Mouse (Mus musculus): Measurements from ENCODE around the gene Lmna.

Lmna gene

DNA sequence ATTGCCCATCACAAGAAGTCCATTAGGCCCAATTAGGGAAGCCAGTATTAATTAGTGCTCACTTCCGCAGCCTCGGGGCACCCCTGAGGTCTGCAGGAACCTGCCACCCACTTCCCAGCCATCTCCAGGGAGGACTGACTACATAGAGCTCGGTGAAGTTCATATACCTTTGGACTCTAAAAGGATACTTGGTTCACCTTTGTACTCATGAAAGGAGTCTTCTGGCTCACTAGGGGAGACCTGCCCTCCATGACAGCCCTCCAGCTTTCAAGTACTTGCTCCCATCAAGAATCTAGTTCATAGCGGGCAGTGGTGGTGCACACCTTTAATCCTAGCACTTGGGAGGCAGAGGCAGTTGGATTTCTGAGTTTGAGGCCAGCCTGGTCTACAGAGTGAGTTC lies 8.7 kb upstream of the Lmna start:
- no peak for DNase-seq

DNA sequence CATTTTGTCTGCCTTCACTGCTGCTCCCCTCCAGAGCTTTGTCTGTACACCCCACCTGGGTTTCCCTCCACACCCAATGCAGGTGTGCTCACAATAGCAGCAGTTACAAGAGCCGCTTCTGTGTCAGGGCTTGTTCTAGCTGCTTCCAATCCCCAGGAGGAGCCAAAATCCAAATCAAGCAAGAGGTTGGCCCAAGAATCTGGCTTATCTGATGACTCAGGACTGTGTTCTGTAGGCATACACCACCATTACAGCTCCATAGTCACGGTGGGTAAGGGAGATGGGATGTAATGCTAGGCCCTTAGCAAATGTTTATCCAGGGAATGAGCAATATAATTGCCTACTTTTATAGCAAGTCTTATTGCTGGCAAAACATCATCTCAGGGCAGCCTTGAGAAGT lies 6.7 kb upstream of the Lmna start:
- DNase-seq, result no peak

- no peak for DNase-seq
Measured at GRCm38 (mm10) chr3:88515095-88515386, 5.3 kb upstream of the Lmna start.

DNA sequence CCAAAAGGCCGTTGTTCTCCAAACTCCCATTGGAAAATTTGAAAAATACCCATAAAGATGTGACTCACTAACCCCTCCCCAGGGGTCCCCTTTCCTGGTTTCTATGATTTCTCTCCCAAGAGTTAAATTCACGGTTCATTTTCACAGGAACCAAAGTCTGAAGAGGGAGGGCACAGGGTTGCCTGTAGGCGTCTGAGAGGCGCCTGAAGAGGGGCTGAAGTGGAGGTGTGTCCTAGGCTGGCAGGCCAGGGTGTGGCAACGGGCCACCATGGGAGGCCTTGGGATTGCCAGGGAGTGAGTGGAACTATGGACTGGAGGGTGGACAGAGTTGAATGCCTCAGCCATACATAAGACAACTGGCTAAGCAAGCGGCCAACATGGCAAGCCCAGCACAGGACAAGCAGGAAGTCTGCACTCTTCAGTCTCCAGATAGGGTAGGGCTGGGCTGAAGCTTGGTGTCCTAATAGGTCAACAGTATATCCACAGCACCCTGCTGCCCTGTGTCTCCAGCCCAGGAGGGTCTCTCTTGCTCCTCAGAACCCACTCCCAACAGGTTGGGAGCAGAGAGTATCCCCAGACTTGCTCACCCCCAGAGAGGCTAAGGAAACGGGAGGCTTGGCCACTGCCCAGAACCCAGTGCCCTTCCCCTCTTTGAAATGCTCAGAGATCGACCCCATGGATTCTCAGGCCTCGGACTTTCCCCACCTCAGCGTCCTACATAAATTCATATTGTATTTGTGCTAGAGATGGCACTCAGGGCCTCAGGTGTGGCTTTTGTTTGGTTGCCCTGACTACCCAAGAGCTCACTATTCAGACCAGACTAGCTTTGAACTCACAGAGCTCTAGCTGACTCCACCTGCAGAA lies 4.7 kb upstream of the Lmna start:
- no peak for DNase-seq

- no peak for DNase-seq
Measured at GRCm38 (mm10) chr3:88513546-88514115, 3.9 kb upstream of the Lmna start.

DNA sequence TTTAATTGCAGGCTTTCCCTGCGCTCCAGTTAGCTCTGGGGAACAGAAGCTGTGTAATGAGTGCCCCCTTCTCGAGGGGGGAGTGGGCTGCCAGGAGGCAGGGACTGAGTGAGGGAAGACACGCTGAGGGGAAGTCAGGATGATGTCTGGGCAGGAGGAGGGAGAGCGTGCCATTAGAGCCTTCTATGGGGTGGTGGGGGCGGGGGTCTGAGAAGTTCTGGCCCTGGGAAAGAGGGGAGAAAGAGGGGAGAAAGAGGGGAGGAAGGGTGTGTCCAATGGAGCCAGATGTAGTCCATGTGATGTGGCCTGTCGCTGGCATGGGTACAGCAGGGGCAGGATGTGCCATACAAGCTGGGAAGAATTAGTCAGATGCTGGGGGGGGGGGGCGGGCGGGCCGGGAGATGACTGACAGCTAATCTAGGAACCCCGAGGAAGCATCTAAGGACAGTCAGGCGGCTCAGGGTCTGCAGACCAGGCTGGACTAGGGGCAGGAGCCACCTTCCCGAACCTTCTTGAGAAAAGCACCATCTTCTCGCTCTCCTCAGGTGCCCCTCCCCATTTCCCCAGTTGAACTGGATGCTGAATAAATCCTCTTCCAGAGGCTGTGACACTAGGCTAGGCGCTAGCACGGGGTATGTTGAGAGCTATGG lies 3.3 kb upstream of the Lmna start:
- DNase-seq, result no peak

GRCm38 (mm10) chr3:88512141-88512895 lies 2.6 kb upstream of the Lmna start:
- DNase-seq, result no peak

- no peak for DNase-seq
Measured at GRCm38 (mm10) chr3:88511559-88511958, 1.8 kb upstream of the Lmna start.

DNA sequence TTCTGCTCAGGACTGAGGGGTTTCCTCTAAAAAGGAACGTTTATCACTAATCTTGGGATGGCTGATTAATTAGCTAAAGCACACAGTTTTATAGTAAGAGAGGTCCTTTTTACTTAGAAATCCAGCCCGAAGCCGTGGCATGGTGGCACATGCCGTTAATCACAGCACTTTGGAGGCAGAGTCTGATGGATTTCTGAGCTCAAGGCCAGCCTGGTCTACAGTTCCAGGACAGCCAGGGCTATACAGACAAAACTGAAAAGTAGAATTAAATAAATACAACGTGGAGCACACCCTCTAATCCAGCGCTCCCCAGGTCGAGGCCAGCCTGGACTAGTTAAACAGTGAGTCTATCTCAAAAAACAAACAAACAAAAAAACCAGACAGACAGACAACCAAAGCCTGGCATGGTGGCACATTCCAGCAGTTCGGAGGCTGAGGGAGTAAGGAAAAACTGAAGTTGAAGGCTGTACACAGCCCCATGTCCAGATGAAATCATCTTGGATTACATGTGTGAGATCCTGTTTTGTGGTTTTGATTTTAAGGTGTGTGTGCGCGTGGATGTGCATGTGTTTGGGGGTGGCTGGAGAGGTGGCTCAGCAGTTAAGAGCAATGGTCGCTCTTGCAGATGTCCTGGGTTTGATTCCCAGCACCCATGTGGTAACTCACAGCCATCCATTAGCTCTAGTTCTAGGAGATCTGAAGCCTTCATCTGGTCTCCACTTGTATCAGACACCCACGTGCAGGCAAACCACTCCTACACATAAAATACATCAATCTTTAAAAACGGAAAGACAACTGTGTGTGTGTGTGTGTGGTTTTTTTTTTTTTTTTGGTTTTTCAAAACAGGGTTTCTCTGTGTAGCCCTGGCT lies 899 bp upstream of the Lmna start:
- DNase-seq, result no peak

GRCm38 (mm10) chr3:88509250-88509649 lies 506 bp downstream of the Lmna start:
- DNase-seq, result no peak

DNA sequence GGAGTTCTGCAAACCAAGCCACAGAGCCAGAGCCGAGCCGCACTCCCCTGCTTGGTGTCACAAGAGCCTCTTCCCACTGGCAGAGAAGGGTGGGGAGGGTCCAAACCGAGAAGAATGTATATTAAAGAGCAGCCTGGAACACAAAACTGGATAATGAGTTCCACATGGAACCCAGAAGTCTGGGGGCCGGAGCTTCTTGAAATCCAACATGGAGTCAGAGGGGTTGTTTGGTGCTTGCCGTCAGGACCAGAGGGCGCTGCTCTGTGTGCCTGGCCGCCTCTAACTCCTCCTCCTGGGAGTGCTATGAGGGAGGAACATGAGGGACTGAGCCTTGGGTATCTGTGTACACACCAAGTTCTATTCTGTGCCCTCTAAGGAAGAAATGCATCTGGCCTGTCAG lies 4.0 kb downstream of the Lmna start:
- DNase-seq, result no peak

GRCm38 (mm10) chr3:88505081-88505480 lies 4.7 kb downstream of the Lmna start:
- no peak for DNase-seq

GRCm38 (mm10) chr3:88503881-88504746 lies 5.6 kb downstream of the Lmna start:
- DNase-seq, result no peak

DNA sequence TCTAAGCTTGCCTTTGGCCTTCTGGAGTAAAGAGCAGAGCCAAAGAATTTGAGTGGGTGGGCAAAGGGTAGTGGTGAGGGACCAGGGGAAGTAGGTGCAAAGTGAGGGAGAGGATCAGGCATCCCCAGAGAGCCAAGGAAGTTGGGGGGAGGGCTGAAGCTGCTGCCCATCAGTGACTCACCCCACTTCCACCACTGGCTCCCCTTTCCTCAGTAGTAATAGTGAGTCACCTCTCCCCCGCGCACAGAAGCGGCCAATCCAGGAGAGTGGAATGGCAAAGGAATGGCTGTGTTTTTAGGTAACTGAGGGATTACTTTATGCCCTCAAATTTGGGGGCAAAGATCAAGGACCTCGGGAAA lies 6.3 kb downstream of the Lmna start:
- no peak for DNase-seq

DNA sequence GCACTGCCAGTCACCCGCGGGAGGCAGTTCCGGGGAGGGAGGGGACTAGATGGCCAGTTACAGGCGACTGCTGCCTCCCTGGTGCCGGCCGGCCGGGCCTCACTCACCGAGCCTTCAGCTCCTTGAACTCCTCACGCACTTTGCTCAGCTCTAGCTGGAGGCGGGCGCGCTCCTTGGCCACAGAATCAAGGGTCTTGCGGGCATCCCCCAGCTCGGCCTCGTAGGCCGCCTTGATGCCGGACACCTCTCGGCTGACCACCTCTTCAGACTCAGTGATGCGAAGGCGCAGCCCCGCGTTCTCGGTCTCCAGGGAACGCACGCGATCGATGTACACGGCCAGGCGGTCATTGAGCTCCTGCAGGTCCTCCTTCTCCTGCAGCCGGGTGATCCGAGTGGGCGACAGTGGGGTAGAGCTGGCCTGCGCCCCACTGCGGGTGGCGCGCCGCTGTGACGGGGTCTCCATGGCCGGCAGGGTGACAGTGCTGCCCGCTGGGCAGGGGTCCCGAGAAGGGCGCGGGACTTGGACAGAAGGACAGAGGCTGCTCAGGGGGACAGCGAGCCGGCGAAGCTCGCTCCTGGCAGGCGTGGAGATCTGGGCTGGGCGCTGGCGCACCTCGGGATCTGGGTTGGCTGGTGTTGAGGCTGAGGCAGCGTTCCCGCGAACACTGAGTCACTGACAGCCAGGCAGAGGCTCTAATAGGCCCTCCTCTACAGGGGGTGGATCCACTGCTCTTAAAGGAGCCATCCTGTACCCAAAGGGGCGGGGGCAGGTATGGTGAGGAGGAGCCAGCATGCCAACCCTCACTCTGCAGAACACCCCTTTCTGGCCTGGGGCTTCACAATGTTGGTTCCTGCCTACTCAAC lies 6.9 kb downstream of the Lmna start:
- DNase-seq, result peak; percentile 91

DNA sequence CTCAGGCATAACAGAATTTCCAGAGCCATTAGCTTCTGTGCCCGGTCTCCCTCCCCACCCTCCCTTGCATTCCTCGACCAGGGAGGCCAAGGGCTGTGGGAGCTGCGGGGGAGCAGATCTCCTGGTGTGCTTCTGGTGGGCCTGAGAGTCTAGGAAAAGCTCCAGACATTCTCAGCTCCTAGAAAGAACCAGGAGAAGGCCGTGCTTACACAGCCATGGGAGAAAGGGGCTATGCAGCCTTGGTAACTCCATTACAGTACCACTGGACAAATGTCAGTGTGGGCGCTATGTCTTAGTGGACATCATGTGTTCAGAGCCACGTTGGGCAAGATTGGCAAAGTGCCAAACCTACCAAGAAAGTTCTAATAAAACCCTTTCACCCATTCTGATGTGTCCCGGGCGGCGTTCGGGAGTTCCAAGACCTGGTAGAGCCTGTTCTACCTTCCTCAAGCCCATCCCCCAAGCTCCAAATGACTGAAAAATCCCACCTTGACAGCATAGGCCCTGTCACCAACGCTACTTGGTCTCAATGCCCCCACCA lies 7.7 kb downstream of the Lmna start:
- no peak for DNase-seq

- no peak for DNase-seq
Measured at GRCm38 (mm10) chr3:88501366-88502030, 8.3 kb downstream of the Lmna start.

DNA sequence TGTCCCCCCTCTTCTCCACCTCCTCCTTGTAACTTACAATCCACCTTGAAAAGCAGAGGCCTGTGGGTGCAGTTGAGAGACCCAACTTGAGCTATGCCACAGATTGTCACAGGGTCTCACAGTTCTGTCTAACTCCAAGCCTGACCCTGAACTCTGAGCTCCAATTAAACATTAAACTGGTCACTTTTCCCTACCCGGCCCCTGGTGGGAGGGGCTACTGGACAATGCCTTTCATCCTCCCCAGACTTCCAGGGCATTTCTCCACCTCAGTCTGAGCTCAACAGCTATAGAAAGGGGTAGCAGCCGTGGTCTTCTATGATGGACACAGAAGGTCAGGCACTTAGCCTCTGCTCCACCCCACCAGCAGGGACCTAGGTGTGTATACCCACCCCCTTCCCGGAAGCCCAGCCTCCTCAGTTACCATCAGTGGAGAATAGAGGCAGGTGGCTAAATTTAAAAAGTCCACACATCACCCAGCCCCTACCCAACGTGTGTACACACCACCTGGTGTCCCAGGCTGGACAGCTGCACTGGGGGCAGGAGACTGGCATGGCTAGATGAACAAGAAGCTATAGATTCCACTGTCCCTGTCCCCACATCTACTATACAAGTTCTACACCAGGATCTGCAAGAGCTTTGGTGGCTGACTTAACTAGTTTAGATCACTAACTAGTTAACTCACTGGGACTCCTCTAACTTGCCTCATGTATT lies 8.9 kb downstream of the Lmna start:
- no peak for DNase-seq

DNA sequence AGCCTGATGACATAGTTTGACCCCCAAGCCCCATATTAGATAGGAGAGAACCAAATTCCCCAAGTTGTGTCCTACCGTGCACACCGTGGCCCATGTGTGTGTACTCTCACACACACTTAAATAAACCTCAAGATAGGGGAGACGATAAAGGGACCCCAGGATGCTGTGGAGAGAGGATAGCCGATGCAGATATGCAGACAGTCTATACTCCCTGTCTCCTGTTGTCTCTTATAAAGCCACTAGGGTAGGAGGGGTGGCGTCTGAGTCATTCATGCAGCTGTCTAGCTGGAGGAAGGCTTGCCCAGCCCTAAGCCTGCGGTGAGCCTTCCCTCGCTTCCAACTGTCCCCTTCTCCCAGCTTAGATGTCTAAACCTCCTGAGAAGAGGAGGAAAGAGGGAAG lies 9.7 kb downstream of the Lmna start:
- DNase-seq, result no peak
